Mouse (Mus musculus) embryonic facial prominence, embryonic 12.5 days (tissue): ENCODE measurements around the gene Eci3. TPM values are rescaled to one million over a fixed set of nuclear protein-coding genes. Genes with fewer than 3 reads are reported as not detected.

ENCODE experiments used
- ATAC-seq: fragments of 200-750 bp; cut with Nextera tagmentation; 2 replicates; pipeline ENCODE4 v1.8.0; 2017; ENCODE audit not compliant: insufficient number of reproducible peaks, insufficient read depth, low FRiP score, low TSS enrichment
- H3K27ac ChIP-seq: fragments of 300-500 bp; sonication (generic); 2 replicates; pipeline ENCODE4 v1.5.1; 2016; ENCODE audit warnings: mild to moderate bottlenecking
- H3K27me3 ChIP-seq: fragments of 300-500 bp; sonication (generic); 2 replicates; pipeline ENCODE4 v1.6.1; 2016; ENCODE audit warnings: mild to moderate bottlenecking, moderate library complexity
- H3K36me3 ChIP-seq: fragments of 300-500 bp; sonication (generic); 2 replicates; pipeline ENCODE4 v1.6.1; 2016; ENCODE audit warnings: mild to moderate bottlenecking
- H3K4me1 ChIP-seq: fragments of 300-500 bp; sonication (generic); 2 replicates; pipeline ENCODE4 v1.6.1; 2016
- H3K4me2 ChIP-seq: fragments of 300-500 bp; sonication (generic); replicated peaks from 2 replicates; pipeline ENCODE4 v1.6.1; 2016; ENCODE audit warnings: mild to moderate bottlenecking, moderate library complexity
- H3K4me3 ChIP-seq: fragments of 300-500 bp; sonication (generic); 2 replicates; pipeline ENCODE4 v1.5.1; 2016; ENCODE audit warnings: mild to moderate bottlenecking
- H3K9ac ChIP-seq: fragments of 300-500 bp; sonication (generic); 2 replicates; pipeline ENCODE4 v1.6.1; 2016; ENCODE audit warnings: mild to moderate bottlenecking, moderate library complexity
- H3K9me3 ChIP-seq: fragments of 300-500 bp; sonication (generic); 2 replicates; pipeline ENCODE4 v1.6.1; 2016; ENCODE audit warnings: mild to moderate bottlenecking, moderate library complexity
- WGBS: fragments of 180-500 bp; shearing (Covaris S2); methylation state at CpG from one replicate; pipeline ENCODE4 v1.1.7; 2016; 5-methylcytosine and 5-hydroxymethylcytosine counted together
- polyA plus RNA-seq: library from polyadenylated mRNA; unstranded; fragments of >200 nt; fragmentation: Nextera tagmentation; extraction: Ambion mirVana; gene quantifications from 2 replicates; pipeline ENCODE4 v1.2.1, GENCODE M21; 2016

Gene Eci3
- polyA plus RNA-seq, 1 experiment from 2014 or later, result 1.8 TPM

DNA sequence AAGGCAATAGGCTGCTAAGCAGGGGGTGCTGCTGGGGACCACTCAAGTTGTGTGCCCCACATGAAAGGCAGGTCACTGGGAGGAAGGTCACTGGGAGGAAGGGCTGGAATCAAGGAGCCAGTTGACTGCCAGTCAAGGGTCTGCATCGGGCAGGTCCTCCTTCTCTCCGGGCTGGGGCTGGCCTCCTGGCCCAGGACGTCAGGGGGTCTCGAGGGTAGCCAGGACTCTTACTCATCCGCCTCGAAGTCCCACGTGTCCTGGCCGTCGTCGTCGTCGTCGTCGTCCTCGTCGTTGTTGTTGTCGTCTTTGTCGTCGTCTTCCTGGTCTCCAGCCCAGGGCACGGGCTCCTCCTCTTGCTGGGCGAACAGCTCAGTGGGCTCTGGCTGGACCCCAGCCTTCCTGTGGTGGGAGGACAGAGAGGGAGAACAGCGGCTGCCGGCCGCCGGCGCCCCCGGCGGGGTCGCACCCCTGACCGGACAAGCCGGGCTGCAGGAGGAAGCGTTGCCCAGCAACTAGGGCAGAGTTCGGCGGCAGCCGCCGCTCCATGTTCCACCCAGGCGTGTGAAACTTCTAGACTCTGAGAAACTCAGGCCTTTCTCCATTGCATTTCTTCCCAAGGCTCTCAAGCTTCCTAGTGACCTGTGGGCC, 47.0 kb downstream of the Eci3 start:
- Histone ChIP-seq H3K27ac (no peak overlapping the region), H3K9ac (no peak overlapping the region), H3K9me3 (no peaks in the 10 kb centered on the region), H3K27me3 (no peaks in the 10 kb centered on the region), H3K4me1 (0 out of 2 replicates have a peak, but pooled peaks cover 3% of the 10 kb centered on the region), H3K4me3 (peak overlapping the region; percentile 29), H3K36me3 (no peaks in the 10 kb centered on the region), H3K4me2 (peak overlapping the region; percentile 48)
- no peak for ATAC-seq
- WGBS, result 49% methylated on average over 37 of the region's 37 CpGs

DNA sequence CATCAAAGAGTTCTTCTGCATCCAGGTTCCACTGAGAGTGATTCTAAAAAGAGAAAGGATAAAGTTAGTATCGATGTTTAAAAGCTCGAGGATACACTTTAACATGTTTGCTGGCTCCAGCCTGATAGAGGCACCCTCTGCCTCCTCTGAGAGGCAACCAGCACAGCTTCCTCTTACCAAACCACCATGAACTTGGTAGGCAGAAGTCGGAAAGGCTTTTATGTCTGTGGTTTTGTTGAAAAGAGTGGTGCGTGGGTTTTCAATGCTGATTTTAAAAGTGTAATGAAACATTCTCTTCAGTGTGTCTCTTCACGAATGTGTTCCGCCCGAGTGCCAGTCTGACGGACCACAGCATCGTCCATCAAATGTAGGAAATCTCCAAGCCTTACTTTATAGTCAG, 49.0 kb downstream of the Eci3 start:
- no peak for ATAC-seq
- no peak overlapping the region for H3K27ac ChIP-seq
- no peaks in the 10 kb centered on the region for H3K9me3 ChIP-seq
- no peak overlapping the region for H3K9ac ChIP-seq
- no peak overlapping the region for H3K4me3 ChIP-seq
- H3K36me3 ChIP-seq, result no peaks in the 10 kb centered on the region
- H3K4me2 ChIP-seq, result no peak overlapping the region
- 87% methylated on average over 9 of the region's 9 CpGs for WGBS
- no peaks in the 10 kb centered on the region for H3K27me3 ChIP-seq
- 0 out of 2 replicates have a peak, but pooled peaks cover 3% of the 10 kb centered on the region for H3K4me1 ChIP-seq

Other genes starting within 250 kb of the Eci3 start
- not detected in 2 replicates for gene Fam50b, start 229.0 kb downstream of the Eci3 start, polyA plus RNA-seq
- gene Prpf4b, start 88.5 kb downstream of the Eci3 start, polyA plus RNA-seq, result 88.5 and 97.7 TPM in 2 replicates
- gene Fam217a, start 39.5 kb downstream of the Eci3 start, polyA plus RNA-seq, result 1.2 and 1.5 TPM in 2 replicates
- not detected in 2 replicates for gene 4933417A18Rik, start 39.4 kb downstream of the Eci3 start, polyA plus RNA-seq
- gene Eci2, start 63.3 kb upstream of the Eci3 start, polyA plus RNA-seq, result 144 and 146 TPM in 2 replicates